Mouse (Mus musculus) G1E (cell line): ENCODE results near the gene Cfap43. TPM values are rescaled to one million over a fixed set of nuclear protein-coding genes. Genes with fewer than 3 reads are reported as not detected.

ENCODE experiments used
- ATAC-seq: 2 replicates; pipeline ENCODE4 v1.8.0; 2016; ENCODE audit warnings: mild to moderate bottlenecking; ENCODE audit not compliant: insufficient number of reproducible peaks, poor library complexity, low FRiP score, severe bottlenecking; ENCODE audit errors: extremely low read depth
- DNase-seq: peaks from one replicate; pipeline ENCODE4 v3.0.0; 2012; ENCODE audit warnings: low spot score
- H3K27me3 ChIP-seq: 2 replicates; pipeline ENCODE4 v1.6.1; 2012; ENCODE audit warnings: mild to moderate bottlenecking, low read length, inconsistent platforms; ENCODE audit not compliant: insufficient read depth
- H3K36me3 ChIP-seq: replicated peaks from 2 replicates; pipeline ENCODE3; 2012; ENCODE audit warnings: mild to moderate bottlenecking, inconsistent platforms
- H3K4me1 ChIP-seq: 2 replicates; pipeline ENCODE4 v1.6.1; 2012; ENCODE audit warnings: low read depth, low read length, inconsistent platforms, mixed read lengths; ENCODE audit not compliant: insufficient read depth
- H3K4me3 ChIP-seq: 2 replicates; pipeline ENCODE4 v1.5.1; 2012; ENCODE audit warnings: low read depth, mild to moderate bottlenecking, inconsistent platforms, low read length, moderate library complexity, mixed read lengths
- H3K9me3 ChIP-seq: replicated peaks from 2 replicates; pipeline ENCODE4 v1.6.1; 2012; ENCODE audit warnings: inconsistent platforms
- CTCF ChIP-seq: IDR thresholded peaks from 2 replicates; pipeline ENCODE4 v1.5.1; 2012; ENCODE audit warnings: low read depth, low read length, inconsistent platforms, mixed read lengths
- GATA1 ChIP-seq: IDR thresholded peaks from 2 replicates; pipeline ENCODE4 v1.6.1; 2012; ENCODE audit warnings: borderline replicate concordance, low read length, inconsistent platforms, mixed read lengths
- GATA2 ChIP-seq: IDR thresholded peaks from 2 replicates; pipeline ENCODE4 v1.6.1; 2012; ENCODE audit warnings: low read depth, low read length, inconsistent platforms, borderline replicate concordance
- POLR2AphosphoS5 ChIP-seq: IDR thresholded peaks from 2 replicates; pipeline ENCODE4 v1.6.1; 2012; ENCODE audit warnings: low read depth, low read length, inconsistent platforms; ENCODE audit not compliant: insufficient replicate concordance
- TAL1 ChIP-seq: conservative IDR thresholded peaks from 2 replicates; pipeline ENCODE4 v1.6.1; 2012; ENCODE audit warnings: low read depth, low read length, inconsistent platforms, mixed read lengths
- polyA plus RNA-seq: library from polyadenylated mRNA; stranded (reverse); fragments of >175 nt; gene quantifications from 2 replicates; pipeline ENCODE4 v1.2.3, GENCODE M21; 2012
- total RNA-seq, 2 experiments: library from RNA; stranded (forward) in 1 of 2; stranded (reverse) in 1 of 2; fragments of 200-1000 nt in 1 of 2; fragments of >200 nt in 1 of 2; fragmentation: Nextera tagmentation in 1 of 2; gene quantifications; 2 replicates each; pipeline ENCODE4 v1.2.3; 2014 to 2017

Cfap43 gene
- total and polyA plus RNA-seq, 3 experiments, result 0.05 TPM; not detected in 2

DNA sequence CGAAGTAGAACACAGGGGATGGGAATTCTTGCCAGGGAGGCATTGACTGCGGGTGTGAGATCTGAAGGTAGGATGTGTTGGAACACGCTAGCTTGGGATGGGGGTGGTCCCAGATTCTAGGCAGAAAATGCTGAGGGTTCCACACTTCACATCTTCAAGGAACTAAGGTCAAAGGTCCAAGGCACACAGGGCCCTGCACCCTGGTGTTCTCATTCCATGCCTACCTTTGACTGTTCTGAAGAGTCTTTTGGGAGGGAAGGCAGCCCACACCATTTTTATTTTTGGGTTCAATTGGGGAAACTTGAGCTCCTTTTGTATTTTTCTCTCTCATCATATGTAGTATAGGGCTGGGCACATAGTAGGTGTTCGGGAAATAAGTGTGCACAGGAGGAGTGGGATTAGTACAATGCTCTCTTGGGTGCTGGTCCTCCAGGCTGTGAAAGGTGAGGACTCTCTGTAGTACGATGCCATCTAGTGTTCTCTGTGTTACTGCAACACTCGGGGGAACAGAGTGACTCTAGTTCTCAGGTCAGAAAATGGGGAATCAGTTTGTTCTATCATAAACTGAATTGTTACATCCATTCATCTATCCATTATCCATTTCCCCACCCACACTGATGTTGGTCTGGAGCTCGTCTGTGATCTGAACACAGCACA, 13.0 kb upstream of the Cfap43 start:
- Histone ChIP-seq H3K36me3 (no peaks in the 10 kb centered on the region), H3K4me1 (no peaks in the 10 kb centered on the region), H3K9me3 (peaks cover 24% of the 10 kb centered on the region), H3K4me3 (no peak overlapping the region), H3K27me3 (no peaks in the 10 kb centered on the region)
- TF ChIP-seq GATA1, result no peak
- no peak for TF ChIP-seq GATA2
- no peak for TF ChIP-seq CTCF
- TF ChIP-seq TAL1, result no peak
- TF ChIP-seq POLR2AphosphoS5, result no peak
- no peak for ATAC-seq
- peak; percentile 12 for DNase-seq

DNA sequence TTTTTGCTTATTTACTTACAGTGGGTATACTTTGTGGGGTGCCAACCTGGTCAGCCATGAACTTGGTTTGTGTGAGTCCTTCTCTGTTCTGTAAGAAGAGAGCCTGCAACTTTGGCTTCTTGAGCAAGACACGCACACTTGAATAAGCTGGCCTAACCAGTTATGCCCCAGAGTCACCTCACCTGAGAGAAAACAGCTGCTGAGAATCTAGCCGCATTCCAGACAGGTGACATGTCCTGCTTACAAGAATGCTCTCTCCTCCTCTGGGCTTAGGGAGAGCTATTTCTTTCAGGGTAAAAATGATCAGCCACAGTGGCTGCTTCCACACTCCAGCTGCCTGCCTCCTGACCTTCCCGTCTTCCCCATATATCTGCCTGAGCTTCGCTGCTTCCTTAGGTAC, 10.0 kb upstream of the Cfap43 start:
- no peaks in the 10 kb centered on the region for H3K4me1 ChIP-seq
- no peak for ATAC-seq
- TF ChIP-seq CTCF (no peak), POLR2AphosphoS5 (no peak), GATA2 (no peak), TAL1 (no peak)
- DNase-seq, result no peak
- H3K4me3 ChIP-seq, result no peak overlapping the region
- H3K9me3 ChIP-seq, result peaks cover 21% of the 10 kb centered on the region
- H3K27me3 ChIP-seq, result 0 out of 2 replicates have a peak, but pooled peaks cover 4% of the 10 kb centered on the region
- H3K36me3 ChIP-seq, result no peaks in the 10 kb centered on the region

DNA sequence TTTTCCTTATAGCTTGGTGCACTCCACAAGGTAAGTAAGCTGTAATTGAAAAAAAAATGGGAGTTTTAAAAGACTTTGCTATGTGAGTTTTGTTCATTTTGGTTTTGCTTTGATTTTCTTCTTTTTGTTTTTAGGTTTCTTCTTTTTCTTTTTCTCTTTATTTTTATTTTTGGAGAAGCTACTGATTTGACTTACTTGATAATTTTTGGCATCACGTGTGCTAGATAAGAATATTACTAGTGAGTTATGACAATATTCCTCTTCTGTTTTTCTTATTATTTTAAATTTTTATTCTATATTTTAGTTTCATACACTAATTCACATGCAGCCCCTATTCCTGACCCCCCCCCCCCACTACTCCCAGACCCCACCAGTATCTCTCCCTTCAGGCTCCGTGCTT, 7.9 kb upstream of the Cfap43 start:
- Histone ChIP-seq H3K4me1 (no peaks in the 10 kb centered on the region), H3K9me3 (peaks cover 20% of the 10 kb centered on the region), H3K36me3 (no peaks in the 10 kb centered on the region), H3K27me3 (0 out of 2 replicates have a peak, but pooled peaks cover 4% of the 10 kb centered on the region), H3K4me3 (no peak overlapping the region)
- TF ChIP-seq GATA2, result no peak
- no peak for TF ChIP-seq POLR2AphosphoS5
- no peak for TF ChIP-seq TAL1
- TF ChIP-seq CTCF, result no peak
- no peak for TF ChIP-seq GATA1
- no peak for DNase-seq
- no peak for ATAC-seq

DNA sequence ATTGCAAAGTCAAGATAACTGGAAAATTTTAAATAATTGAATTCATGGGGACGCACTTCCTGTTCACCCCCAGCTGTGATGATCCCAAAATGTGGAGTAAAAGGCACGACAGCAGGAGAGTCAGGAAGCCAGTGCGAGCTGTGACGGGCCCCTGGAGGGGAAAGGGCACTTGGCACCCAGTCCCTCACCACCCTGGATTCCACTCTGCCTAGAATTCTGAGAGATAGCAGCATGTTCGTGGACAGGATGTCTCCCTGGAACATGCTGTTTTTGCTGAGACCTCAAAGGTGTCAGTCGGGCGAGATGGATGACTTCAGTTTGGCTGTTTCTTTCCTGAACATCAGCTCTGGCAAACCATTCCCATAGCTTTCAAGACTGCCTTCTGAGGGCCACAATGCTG, 6.7 kb upstream of the Cfap43 start:
- DNase-seq (no peak), ATAC-seq (no peak)
- Histone ChIP-seq H3K4me1 (no peaks in the 10 kb centered on the region), H3K27me3 (0 out of 2 replicates have a peak, but pooled peaks cover 4% of the 10 kb centered on the region), H3K9me3 (peaks cover 13% of the 10 kb centered on the region), H3K4me3 (no peak overlapping the region), H3K36me3 (no peaks in the 10 kb centered on the region)
- TF ChIP-seq TAL1, result no peak
- no peak for TF ChIP-seq CTCF
- no peak for TF ChIP-seq POLR2AphosphoS5
- no peak for TF ChIP-seq GATA1
- no peak for TF ChIP-seq GATA2

DNA sequence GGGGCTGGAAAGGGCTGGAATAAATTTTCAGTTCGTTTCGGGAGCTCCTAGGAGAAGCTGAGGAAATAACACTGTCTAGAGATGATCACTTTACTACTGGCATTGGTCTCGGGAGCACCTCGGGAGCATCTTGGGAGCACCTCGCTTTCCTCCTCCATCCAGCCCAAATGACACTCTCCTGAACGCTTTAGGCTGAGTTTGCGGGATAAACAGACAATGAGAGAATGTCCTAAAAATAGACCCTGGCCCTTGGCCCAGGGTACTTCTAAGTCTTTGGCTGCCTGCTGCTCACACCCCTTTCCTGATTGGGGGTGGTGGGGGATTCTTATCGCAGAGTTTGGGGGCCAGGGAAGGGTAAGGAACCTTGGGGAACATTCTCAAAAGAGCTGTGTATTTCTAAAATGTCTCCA, 884 bp upstream of the Cfap43 start:
- Histone ChIP-seq H3K4me3 (peak overlapping the region; percentile 80; the same call in 1 of the 2 replicates), H3K9me3 (peaks cover 25% of the 10 kb centered on the region), H3K36me3 (peaks cover 2% of the 10 kb centered on the region), H3K4me1 (peaks cover 17% of the 10 kb centered on the region), H3K27me3 (no peaks in the 10 kb centered on the region)
- TF ChIP-seq CTCF (no peak), POLR2AphosphoS5 (no peak), TAL1 (no peak), GATA2 (no peak), GATA1 (no peak)
- DNase-seq, result no peak
- ATAC-seq, result no peak

- TF ChIP-seq TAL1 (no peak), POLR2AphosphoS5 (no peak), GATA2 (no peak), GATA1 (no peak), CTCF (no peak)
- ATAC-seq (0 out of 2 replicates have a peak, but pooled peaks have one; percentile 35), DNase-seq (peak; percentile 32)
- H3K27me3 ChIP-seq, result no peaks in the 10 kb centered on the region
- peaks cover 17% of the 10 kb centered on the region for H3K4me1 ChIP-seq
- H3K9me3 ChIP-seq, result peaks cover 30% of the 10 kb centered on the region
- H3K4me3 ChIP-seq, result peak overlapping the region; percentile 80
- H3K36me3 ChIP-seq, result peaks cover 14% of the 10 kb centered on the region
Observed at GRCm38 (mm10) chr19:47918455-47919101, 509 bp downstream of the Cfap43 start.
